Mouse (Mus musculus) v-Abl transformed pro-B cells (cell line): ENCODE measurements around the gene Cfap74.

Experiments used
- in situ Hi-C, 2 experiments: fragments of 400-800 bp; cut with MboI; formaldehyde crosslinking; loops; one replicate each; pipeline ENCODE4 v1.15.1; 2025; ENCODE audit not compliant: unreplicated experiment in 2 of 2

The Cfap74 gene

DNA sequence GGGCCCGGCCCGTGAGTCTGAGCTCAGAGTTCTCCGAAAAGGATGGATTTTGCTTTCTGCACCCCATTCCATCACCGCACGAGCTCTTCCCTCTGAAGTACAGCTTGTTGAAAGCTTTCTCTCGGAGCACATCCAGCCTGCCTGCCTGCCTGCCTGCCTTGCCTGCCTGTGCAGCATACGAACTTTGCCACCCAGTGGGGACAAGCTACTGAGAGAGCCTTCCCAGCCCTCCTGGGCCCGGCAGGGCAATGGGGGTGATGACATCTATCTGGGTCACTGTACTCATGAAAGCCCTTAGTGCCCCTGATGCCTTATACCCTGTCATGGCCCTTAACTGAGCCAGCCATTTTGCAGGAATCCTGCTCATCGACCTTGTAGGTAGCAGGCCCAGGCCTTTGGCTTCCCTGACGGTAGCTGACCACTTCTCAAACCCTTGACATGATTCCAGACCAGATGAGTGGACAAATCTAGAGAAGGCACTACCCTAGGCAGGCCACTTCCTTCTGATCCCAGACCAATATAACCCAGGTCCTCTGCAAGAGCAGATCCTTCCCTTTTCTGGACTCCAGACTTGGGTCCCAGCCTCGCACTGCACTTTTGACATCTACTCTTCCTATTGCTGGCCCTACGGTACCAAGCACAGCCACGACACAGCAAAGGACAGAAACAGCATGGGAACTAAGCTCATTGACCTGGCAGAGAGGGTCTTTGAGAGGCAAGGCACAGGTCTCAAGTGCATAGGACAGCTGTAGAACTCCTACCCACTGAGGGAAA lies 58.4 kb downstream of the Cfap74 start:
- in situ Hi-C loops, result loop anchor here in 1 of 2 experiments (5.0 to 25.0 kb wide), 2 partner anchors 150 to 580 kb away; partner anchors contain the start of gene Fam213b

GRCm38 (mm10) chr4:155468952-155469351 lies 60.0 kb downstream of the Cfap74 start, which contains the start of gene Tmem52:
Gene Tmem52 (plus strand): TSS chr4:155469114.
- in situ Hi-C loops, result loop anchor here in 1 of 2 experiments (5.0 to 25.0 kb wide), 2 partner anchors 152 to 582 kb away; partner anchors contain the start of gene Fam213b

DNA sequence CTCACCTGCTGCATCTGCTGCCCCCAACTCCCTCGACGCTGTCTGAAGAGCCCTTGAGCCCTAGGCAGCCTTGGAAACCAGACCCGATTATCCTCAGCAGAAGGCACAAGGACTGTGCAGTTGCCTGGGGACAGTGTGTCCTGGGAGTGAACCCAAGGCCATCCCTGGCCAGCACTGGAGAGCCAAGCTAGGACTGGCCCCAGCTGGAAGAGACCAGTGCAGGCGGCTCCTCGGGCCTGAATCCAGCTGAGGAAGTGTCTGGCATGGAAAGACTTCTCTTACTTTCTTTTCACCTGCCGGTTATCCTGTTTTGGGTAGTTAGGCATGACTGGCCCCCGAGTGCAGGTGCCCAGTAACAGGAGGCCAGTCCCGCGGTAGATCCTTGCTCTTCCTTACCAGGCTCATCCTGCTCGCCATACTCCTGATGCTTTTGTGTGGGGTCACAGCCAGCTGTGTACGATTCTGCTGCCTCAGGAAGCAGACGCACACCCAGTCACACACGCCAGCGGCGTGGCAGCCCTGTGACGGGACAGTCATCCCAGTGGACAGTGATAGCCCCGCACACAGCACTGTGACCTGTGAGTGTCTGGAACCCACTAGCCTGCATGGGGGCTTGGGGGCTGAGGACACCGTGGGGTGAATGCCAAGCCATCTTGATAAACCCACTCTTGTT lies 60.7 kb downstream of the Cfap74 start:
- in situ Hi-C loops, result loop anchor here (5.0 to 25.0 kb wide), 3 partner anchors 145 to 582 kb away; partner anchors contain the start of gene Fam213b (in 1 of the 2)

- in situ Hi-C loops, result loop anchor here (10.0 to 25.0 kb wide), 2 partner anchors 146 to 583 kb away; partner anchors contain the start of gene Fam213b (in 1 of the 2)
These were observed 61.4 kb downstream of the Cfap74 start for GRCm38 (mm10) chr4:155470263-155470953.

DNA sequence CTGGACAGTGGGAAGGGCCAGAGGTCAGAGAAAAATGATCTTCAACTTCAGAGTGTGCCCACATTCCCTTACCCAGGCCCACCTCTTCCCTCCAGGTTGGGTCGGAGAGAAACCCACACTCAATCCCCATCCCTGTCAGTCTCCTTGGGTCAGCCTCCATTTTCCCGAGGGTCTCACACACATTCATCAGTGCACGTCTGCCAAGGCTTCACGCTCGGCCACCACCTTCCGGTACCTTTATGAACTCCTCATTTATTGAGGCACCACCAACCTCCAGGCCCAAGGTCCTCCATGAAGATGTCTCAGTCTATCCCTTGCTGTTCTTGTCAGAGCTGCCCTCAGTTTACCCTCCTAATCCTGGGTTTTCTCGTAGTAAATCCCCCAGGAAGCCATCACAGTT lies 62.0 kb downstream of the Cfap74 start:
- in situ Hi-C loops, result loop anchor here (10.0 to 25.0 kb wide), 2 partner anchors 146 to 584 kb away; partner anchors contain the start of gene Fam213b (in 1 of the 2)

DNA sequence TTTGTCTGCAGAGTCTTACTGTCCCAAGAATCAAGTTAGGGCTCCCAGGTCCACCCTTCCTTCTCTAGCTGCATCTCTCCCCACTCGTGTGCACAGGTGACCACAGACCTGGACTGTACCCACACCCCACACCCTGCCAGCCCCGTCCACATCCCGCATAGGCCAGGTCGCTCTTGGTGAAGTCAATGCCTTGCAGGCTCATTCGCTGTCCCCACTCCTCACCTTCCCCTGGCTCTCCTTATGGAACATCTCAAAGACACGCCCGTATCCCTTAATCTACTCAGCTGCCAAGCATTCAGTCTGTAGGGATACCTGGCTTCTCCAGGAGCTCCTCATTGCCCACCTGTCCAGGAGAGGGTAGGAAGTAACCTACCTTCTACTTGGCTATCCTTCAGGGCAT lies 62.4 kb downstream of the Cfap74 start:
- in situ Hi-C loops, result loop anchor here (10.0 to 25.0 kb wide), 2 partner anchors 147 to 584 kb away; partner anchors contain the start of gene Fam213b (in 1 of the 2)

DNA sequence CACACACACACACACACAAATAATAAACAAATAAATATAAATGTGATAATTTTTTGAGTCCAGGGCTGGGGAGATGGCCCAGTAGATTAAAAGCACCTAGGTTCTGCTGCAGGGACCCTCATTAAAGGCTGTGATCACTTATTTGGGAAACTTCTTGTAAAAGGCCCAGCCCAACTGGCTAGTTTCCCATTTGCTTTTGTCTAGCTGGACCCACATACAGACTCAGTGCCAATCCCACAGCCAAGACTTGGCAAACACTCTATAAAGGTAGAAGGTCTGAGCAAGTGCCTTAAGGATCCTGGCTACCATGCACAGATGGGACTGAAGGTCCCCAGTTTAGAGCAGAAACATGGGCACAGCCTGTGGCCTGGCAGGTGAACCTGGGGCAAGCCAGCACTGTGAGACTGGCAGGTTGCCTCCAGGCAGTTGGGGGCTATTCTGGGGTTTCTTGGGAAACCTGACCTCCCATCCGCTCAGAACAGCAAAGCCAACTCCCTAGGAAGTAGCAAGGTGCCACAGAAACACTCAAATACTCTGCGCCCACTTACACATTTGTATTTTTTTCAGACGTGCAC lies 63.8 kb downstream of the Cfap74 start:
- in situ Hi-C loops, result loop anchor here (10.0 to 25.0 kb wide), 2 partner anchors 148 to 586 kb away; partner anchors contain the start of gene Fam213b (in 1 of the 2)

GRCm38 (mm10) chr4:155473319-155473718 lies 64.3 kb downstream of the Cfap74 start:
- in situ Hi-C loops, result loop anchor here (10.0 to 25.0 kb wide), 2 partner anchors 149 to 586 kb away; partner anchors contain the start of gene Fam213b (in 1 of the 2)

DNA sequence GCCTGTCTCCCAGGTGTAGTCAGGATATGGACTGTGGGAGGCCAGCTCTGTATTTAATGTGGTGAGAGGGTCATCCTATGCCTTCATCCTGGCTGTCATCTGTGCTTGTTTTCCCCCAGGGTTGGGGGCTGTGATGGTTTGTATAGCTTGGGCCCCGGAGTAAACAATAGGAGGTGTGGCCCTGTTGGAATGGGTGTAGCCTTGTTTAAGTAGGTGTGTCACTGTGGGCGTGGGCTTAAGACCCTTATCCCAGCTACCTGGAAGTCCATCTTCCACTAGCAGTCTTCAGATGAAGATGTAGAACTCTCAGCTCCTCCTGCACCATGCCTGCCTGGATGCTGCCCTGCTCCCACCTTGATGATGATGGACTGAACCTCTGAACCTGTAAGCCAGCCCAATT lies 64.8 kb downstream of the Cfap74 start:
- in situ Hi-C loops, result loop anchor here (10.0 to 25.0 kb wide), 2 partner anchors 149 to 586 kb away; partner anchors contain the start of gene Fam213b (in 1 of the 2)

DNA sequence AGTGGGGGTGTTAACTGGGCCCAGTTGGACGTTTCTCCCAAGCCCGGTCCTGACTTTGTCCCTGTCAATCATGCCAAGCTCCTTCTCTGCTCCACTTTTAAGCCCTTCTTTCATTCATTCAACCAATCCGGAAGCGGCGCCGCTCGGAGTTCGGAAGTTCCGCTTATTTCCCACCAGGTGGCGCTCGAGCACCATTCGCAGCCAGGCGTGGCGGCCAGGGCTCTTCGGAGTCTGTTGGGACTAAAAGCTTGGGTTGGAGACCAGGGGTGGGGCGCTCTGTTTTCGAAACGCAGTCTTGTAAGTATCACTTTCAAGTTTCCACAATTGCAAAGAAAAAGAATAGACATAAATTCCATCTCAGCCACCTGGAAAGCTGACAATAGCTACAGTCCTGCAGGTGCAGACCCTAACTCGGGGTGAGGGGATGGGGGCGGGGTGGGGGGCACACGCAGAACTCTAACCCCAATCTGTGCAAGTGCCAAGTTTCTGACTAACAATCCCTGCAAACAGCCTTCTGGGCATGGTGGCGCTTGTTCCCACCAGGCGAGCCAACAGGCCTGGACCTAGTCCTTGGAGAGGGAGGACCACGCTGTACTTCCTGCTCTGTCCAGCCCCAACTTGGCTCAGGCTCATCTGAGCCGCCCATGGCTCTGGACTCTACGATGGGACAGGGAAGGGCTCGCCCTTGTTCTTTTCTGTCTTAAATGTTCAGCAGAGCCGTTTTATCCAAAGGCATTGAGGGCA lies 72.6 kb downstream of the Cfap74 start:
- in situ Hi-C loops, result loop anchor here (5.0 to 25.0 kb wide), 4 partner anchors 86 to 394 kb away; partner anchors contain the start of genes Fndc10 (in 2 of the 2), Morn1 (in 2 of the 2) and Rer1 (in 2 of the 2)

DNA sequence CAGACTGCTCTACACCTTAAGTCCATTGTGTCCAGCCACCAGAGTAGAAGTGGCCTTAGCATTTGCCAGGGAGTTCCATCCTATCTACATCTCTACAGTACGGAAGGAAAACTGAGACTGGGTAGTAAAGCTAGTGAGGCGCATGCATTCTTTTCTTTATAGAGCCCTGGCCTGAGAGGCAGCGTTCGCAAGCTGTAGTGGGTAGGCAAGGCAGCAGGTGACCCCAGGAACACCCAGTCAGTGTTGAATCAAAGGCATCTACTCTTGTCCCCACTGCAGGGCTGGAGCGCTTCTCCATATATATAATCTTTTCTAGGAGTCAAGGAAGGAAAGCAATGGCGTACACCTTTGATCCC lies 73.1 kb downstream of the Cfap74 start:
- in situ Hi-C loops, result loop anchor here (5.0 to 25.0 kb wide), 4 partner anchors 85 to 395 kb away; partner anchors contain the start of genes Fndc10 (in 2 of the 2), Morn1 (in 2 of the 2) and Rer1 (in 2 of the 2)

DNA sequence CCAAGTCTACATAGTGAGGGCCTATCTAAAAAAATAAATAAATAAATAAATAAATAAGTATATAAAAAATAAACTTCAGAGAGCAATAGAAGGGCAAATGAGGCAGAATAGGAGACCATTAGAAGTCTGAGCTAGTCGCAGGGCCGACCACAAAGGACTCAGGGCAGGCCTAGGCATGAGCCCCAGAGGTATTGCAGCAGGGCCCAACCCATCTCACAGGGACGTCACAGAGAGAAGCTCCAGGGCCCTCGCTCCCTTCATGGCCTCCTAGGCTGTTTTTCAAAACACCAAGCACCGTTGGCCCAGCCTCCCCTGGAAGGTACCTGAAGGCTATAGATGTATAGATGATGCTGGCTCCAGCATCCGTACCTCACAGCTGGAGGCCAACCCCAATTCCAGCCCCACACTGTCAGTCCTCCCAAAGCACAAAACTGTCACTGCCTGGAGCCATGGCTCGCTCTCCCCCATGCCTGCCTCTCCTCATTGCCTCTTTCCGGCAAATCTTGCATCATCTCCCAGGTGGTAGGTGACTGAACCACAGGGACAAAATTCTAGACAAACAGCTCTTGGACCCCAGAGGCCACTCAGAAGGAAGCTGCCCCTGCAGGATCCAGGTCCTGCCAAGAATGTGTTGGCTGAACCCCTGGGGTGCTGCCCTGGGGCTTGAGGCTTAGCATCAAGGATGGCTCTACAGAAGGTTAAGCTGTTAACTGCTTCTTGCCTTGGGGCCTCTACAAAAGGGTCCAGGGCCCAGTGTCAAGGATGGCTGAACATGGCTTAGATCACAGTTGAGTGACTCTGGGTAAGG lies 73.9 kb downstream of the Cfap74 start:
- in situ Hi-C loops, result loop anchor here (5.0 to 25.0 kb wide), 4 partner anchors 84 to 396 kb away; partner anchors contain the start of genes Fndc10 (in 2 of the 2), Morn1 (in 2 of the 2) and Rer1 (in 2 of the 2)

DNA sequence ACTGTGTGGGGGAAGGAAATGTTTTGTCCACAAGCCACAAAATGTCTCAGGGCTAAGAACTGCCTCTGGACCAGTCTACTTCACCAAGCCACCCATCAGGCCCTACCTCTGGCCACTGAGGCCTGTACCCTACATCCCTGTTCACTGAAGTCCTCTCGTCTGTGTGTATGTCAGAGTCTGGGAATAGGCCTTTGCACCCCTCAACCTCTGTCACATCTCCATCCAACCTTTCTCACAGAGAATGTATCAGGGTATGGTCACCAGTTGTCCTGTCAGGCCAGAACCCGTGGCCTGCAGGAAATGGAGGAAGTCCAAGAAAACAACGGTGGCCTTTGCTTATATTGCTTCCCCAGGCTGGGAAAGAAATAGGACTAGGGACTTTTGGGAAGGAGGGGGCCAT lies 76.5 kb downstream of the Cfap74 start:
- in situ Hi-C loops, result loop anchor here (10.0 to 25.0 kb wide), 2 partner anchors 209 to 398 kb away; partner anchors contain the start of genes Fndc10 (in 2 of the 2), Morn1 (in 2 of the 2) and Rer1 (in 2 of the 2)

DNA sequence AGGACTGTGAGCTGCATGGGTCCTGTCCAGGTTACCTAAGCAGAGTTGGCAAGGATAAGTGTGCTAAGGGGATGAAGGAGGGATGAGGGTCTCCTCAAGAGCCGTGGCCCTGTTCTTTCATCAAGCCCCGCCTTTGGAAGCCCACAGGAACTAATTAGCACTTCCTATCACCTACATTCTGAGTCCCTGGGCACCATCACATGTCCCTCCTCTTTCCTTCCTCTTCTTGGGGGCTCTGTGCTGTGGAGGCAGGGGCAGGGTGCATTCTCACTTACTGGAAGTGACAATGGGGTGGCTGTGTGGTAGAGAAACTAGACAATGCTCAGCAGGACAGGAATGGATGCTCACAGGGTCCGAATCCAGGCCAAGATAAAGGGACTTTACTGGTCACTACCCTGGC lies 78.8 kb downstream of the Cfap74 start:
- in situ Hi-C loops, result loop anchor here (10.0 to 25.0 kb wide), 2 partner anchors 207 to 400 kb away; partner anchors contain the start of genes Fndc10 (in 2 of the 2), Morn1 (in 2 of the 2) and Rer1 (in 2 of the 2)

DNA sequence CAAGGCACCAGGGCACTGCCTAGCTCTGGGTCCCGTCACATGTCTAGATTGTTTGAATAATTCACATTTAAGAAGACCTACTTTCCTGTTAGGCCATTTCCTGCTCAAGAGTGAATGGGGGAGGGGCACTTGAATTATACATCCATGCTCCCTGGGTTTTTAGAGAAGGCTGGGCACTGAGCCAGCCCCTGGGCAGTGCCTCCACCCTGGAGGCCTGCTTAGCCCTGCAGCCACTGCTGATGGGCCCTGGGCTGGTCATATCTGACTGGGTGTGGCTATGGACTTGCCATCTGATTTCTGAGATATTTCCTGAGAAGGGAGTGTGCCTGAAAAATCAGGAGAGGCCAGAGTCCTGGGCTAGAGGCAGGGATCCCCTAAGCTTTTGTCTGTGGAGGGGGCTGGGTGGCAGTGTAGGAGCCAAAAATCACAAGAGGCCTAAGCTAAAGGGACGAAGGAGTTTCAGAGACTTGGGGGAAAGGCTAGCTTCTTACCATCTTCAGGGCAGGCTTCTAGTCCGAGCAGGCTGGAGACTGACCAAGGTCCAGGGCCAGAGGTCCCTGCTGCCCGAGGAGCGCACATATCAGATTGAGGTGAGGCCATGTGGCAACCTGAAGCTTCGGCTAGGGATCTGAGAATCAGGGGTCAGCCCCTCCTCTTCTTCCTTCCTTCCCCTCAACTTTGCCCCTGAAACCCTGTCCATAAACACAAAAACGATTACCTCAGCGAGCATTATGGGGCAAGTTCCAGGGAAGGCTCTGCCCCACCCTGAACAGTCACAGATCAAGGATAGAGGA lies 79.4 kb downstream of the Cfap74 start:
- in situ Hi-C loops, result loop anchor here (10.0 to 25.0 kb wide), 2 partner anchors 206 to 401 kb away; partner anchors contain the start of genes Fndc10 (in 2 of the 2), Morn1 (in 2 of the 2) and Rer1 (in 2 of the 2)

DNA sequence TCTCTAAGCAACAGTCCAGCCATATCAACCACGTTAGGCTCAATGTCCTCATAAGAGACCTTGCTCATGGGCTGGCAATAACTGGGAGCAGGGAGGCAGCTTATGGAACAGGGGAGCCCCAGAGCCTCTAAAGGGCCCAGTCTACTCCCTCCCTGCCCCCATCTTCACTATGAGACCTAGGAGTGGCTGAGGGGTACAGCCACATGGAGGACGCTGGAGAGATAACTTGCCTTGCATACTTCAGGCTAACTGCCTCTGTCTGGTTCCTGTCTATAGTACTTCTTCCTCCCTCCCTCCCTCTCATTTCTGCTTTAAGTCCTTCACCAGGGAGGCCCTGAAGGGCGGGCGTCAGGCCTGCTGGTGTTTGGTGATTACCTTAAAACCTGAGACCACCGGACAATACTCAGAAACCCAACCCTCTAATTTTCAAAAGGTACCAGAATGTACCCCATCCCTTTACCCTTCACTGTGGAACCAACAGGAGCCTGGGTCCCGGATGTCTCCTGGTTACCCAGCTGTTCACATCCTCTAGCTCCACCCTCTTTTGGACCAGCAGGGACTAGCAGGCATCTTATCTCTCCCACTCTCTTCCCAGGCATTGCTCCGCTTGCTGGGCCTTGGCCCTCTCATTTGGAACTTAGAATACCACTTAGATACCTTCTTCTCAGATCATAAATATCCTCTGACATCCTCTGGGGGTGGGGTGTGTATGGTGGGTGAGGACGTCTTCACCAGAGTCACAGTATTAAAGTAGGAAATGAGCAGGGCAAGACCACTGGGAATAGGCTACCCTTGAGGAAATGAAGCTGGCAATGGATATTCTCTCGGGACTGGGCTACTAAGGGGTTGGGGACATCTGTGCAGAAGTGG lies 80.3 kb downstream of the Cfap74 start:
- in situ Hi-C loops, result loop anchor here (10.0 to 25.0 kb wide), 2 partner anchors 205 to 402 kb away; partner anchors contain the start of genes Fndc10 (in 2 of the 2), Morn1 (in 2 of the 2) and Rer1 (in 2 of the 2)
